Mouse (Mus musculus): ENCODE data around the gene Usp32. TPM values are rescaled to one million over a fixed set of nuclear protein-coding genes. Genes with fewer than 3 reads are reported as not detected.
A peak's percentile ranks its signal among the peaks of the same experiment; 100 is the strongest.

Gene Usp32
- polyA plus RNA-seq, 1 experiment, result 71.2 TPM

DNA sequence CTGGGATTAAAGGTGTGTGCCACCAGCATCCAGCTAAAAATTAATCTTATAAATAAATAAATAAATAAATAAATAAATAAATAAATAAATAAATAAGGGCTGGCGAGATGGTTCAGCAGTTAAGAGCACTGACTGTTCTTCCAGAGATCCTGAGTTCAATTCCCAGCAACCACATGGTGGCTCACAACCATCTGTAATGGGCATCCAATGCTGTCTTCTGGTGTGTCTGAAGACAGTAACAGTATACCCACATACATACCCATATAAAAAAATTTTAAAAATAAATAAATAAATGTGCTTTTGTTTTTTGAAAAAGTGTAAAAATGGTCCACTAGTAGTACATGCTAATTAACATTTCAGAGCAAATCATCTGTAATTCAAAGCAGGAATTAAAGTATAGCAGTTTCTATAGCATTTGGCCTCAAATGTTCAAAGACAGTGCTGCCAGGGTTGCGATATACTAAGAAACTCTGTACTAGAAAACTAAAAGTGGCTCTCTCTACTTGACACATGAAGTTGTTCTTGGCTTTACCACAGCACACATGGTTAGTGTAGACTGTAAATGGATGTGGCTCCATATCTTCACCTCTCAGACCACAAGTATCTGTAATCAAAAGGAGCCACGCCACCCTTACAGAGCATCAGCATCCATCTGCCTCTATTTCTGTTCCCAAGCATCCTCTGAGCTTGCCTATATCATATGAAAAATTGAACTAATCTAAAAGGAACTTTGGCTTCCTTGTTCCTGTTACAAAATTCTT, 23.7 kb downstream of the Usp32 start:
- Histone ChIP-seq H3K4me1 (ENCODE audit: control insufficient read depth, insufficient read depth, low read length) (no peaks in the 10 kb centered on the region), H3K4me3 (ENCODE audit: low read depth, low read length) (no peak overlapping the region), H3K36me3 (ENCODE audit: control insufficient read depth, insufficient read depth, low read length, poor library complexity, severe bottlenecking) (no peaks in the 10 kb centered on the region), H3K27me3 (ENCODE audit: control insufficient read depth, insufficient read depth, low read length, poor library complexity, severe bottlenecking) (no peaks in the 10 kb centered on the region), H3K27ac (ENCODE audit: insufficient read depth, low read length) (no peak overlapping the region), H3K9me3 (replicated peaks; ENCODE audit: control insufficient read depth, insufficient read depth, low read length, poor library complexity, severe bottlenecking) (no peaks in the 10 kb centered on the region), H3K9ac (ENCODE audit: low read depth, poor library complexity, severe bottlenecking) (no peak overlapping the region)
- TF ChIP-seq EP300 (IDR thresholded peaks at IDR 0.05; ENCODE audit: insufficient read depth, low read depth, low read length) (no peak), CTCF (IDR thresholded peaks at IDR 0.05; ENCODE audit: low read depth, low read length) (no peak)

DNA sequence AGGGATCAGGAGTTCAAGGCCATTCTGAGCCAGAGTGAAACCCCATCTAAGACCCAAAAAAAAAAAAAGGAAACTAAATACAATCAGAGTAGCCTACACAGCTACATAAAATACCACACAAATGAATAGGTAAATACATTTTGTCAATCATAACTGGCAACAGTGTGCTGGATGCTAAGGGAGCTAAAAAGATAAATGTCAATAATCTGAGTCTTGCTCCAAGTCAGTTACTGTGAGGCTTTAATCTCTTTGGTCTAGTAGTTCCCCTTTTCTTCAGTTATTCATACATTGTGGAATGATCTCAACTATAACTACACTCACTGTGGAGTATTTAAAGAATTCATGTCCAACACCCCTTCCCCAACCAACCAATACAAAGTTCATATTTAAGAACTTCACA, 30.0 kb downstream of the Usp32 start:
- no peaks in the 10 kb centered on the region for H3K36me3 ChIP-seq (ENCODE audit: control insufficient read depth, insufficient read depth, low read length, poor library complexity, severe bottlenecking)
- no peak for TF ChIP-seq CTCF (IDR thresholded peaks at IDR 0.05; ENCODE audit: low read depth, low read length)
- no peak for TF ChIP-seq EP300 (IDR thresholded peaks at IDR 0.05; ENCODE audit: insufficient read depth, low read depth, low read length)
- no peak for TF ChIP-seq POLR2A (IDR thresholded peaks at IDR 0.05; ENCODE audit: insufficient read depth, low read length)
- H3K9ac ChIP-seq (ENCODE audit: low read depth, poor library complexity, severe bottlenecking), result no peak overlapping the region
- H3K4me3 ChIP-seq (ENCODE audit: low read depth, low read length), result no peak overlapping the region
- H3K27ac ChIP-seq (ENCODE audit: insufficient read depth, low read length), result no peak overlapping the region
- H3K4me1 ChIP-seq (ENCODE audit: control insufficient read depth, insufficient read depth, low read length), result no peaks in the 10 kb centered on the region
- no peaks in the 10 kb centered on the region for H3K27me3 ChIP-seq (ENCODE audit: control insufficient read depth, insufficient read depth, low read length, poor library complexity, severe bottlenecking)
- H3K9me3 ChIP-seq (replicated peaks; ENCODE audit: control insufficient read depth, insufficient read depth, low read length, poor library complexity, severe bottlenecking), result no peaks in the 10 kb centered on the region

DNA sequence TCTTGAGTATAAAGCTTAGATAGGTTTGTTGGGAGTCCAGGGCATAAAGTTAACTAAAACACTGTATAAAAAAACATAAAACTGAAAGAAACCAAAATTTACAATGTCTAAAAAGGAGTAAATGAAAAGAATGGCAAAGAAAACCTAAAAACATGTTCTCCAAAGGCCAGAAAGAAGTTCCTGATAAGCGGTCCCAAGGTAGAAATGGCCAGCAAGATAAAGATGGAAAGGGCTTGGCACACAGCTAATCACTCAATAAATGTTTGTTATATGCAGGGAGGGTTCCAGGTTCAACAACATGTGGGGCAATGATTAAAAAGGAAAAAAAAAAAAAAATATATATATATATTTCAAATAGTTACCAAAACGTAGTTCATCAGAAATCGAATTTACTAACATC, 32.7 kb downstream of the Usp32 start:
- no peak overlapping the region for H3K4me3 ChIP-seq (ENCODE audit: low read depth, low read length)
- no peaks in the 10 kb centered on the region for H3K4me1 ChIP-seq (ENCODE audit: control insufficient read depth, insufficient read depth, low read length)
- H3K9ac ChIP-seq (ENCODE audit: low read depth, poor library complexity, severe bottlenecking), result no peak overlapping the region
- TF ChIP-seq CTCF (IDR thresholded peaks at IDR 0.05; ENCODE audit: low read depth, low read length) (no peak), POLR2A (IDR thresholded peaks at IDR 0.05; ENCODE audit: insufficient read depth, low read length) (no peak), EP300 (IDR thresholded peaks at IDR 0.05; ENCODE audit: insufficient read depth, low read depth, low read length) (no peak)
- H3K36me3 ChIP-seq (ENCODE audit: control insufficient read depth, insufficient read depth, low read length, poor library complexity, severe bottlenecking), result no peaks in the 10 kb centered on the region
- no peaks in the 10 kb centered on the region for H3K9me3 ChIP-seq (replicated peaks; ENCODE audit: control insufficient read depth, insufficient read depth, low read length, poor library complexity, severe bottlenecking)
- no peak overlapping the region for H3K27ac ChIP-seq (ENCODE audit: insufficient read depth, low read length)
- no peaks in the 10 kb centered on the region for H3K27me3 ChIP-seq (ENCODE audit: control insufficient read depth, insufficient read depth, low read length, poor library complexity, severe bottlenecking)

DNA sequence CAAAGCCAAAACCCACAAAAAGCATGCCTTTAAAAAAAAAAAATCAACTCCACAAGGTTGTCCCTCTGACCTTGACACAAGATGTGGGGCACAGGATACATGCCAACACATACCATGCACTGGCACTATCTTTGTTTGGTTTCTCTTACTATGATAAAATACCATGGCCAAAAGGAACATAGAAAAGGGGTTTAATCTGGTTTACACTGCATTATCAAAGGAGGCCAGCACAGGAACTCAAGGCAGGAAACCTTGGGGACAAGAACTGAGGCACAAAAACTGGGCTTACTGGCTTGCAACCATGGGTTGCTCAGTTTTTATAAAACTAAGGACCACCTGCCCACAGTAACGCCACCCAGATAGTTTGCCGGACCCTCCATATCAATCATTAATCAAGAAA, 34.1 kb downstream of the Usp32 start:
- Histone ChIP-seq H3K4me3 (ENCODE audit: low read depth, low read length) (no peak overlapping the region), H3K36me3 (ENCODE audit: control insufficient read depth, insufficient read depth, low read length, poor library complexity, severe bottlenecking) (no peaks in the 10 kb centered on the region), H3K27ac (ENCODE audit: insufficient read depth, low read length) (no peak overlapping the region), H3K27me3 (ENCODE audit: control insufficient read depth, insufficient read depth, low read length, poor library complexity, severe bottlenecking) (no peaks in the 10 kb centered on the region), H3K9me3 (replicated peaks; ENCODE audit: control insufficient read depth, insufficient read depth, low read length, poor library complexity, severe bottlenecking) (no peaks in the 10 kb centered on the region), H3K9ac (ENCODE audit: low read depth, poor library complexity, severe bottlenecking) (no peak overlapping the region), H3K4me1 (ENCODE audit: control insufficient read depth, insufficient read depth, low read length) (no peaks in the 10 kb centered on the region)
- no peak for TF ChIP-seq POLR2A (IDR thresholded peaks at IDR 0.05; ENCODE audit: insufficient read depth, low read length)
- no peak for TF ChIP-seq EP300 (IDR thresholded peaks at IDR 0.05; ENCODE audit: insufficient read depth, low read depth, low read length)
- no peak for TF ChIP-seq CTCF (IDR thresholded peaks at IDR 0.05; ENCODE audit: low read depth, low read length)

DNA sequence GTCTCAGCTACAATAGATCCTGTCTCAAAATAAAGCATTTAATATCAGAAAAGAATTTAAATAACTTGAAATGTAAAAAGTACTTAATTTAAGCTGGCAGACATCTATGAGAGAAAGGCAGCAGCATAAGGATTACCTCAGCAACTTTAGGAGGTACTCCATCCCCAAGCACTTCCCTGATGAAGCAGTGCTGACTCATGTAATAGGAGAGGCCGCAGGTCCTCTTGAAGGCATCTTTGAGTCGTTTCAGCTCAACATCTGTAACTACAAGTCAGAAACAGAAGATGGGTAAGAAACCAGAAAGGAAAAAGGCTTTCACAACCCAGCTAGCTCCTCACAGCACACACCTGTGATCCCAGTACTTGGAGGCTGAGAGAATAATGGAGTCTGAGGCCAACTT, 36.2 kb downstream of the Usp32 start:
- Histone ChIP-seq H3K9ac (ENCODE audit: low read depth, poor library complexity, severe bottlenecking) (no peak overlapping the region), H3K9me3 (replicated peaks; ENCODE audit: control insufficient read depth, insufficient read depth, low read length, poor library complexity, severe bottlenecking) (no peaks in the 10 kb centered on the region), H3K27me3 (ENCODE audit: control insufficient read depth, insufficient read depth, low read length, poor library complexity, severe bottlenecking) (no peaks in the 10 kb centered on the region), H3K27ac (ENCODE audit: insufficient read depth, low read length) (no peak overlapping the region), H3K4me3 (ENCODE audit: low read depth, low read length) (no peak overlapping the region), H3K4me1 (ENCODE audit: control insufficient read depth, insufficient read depth, low read length) (no peaks in the 10 kb centered on the region), H3K36me3 (ENCODE audit: control insufficient read depth, insufficient read depth, low read length, poor library complexity, severe bottlenecking) (no peaks in the 10 kb centered on the region)
- TF ChIP-seq POLR2A (IDR thresholded peaks at IDR 0.05; ENCODE audit: insufficient read depth, low read length), result no peak
- TF ChIP-seq EP300 (IDR thresholded peaks at IDR 0.05; ENCODE audit: insufficient read depth, low read depth, low read length), result no peak
- no peak for TF ChIP-seq CTCF (IDR thresholded peaks at IDR 0.05; ENCODE audit: low read depth, low read length)

DNA sequence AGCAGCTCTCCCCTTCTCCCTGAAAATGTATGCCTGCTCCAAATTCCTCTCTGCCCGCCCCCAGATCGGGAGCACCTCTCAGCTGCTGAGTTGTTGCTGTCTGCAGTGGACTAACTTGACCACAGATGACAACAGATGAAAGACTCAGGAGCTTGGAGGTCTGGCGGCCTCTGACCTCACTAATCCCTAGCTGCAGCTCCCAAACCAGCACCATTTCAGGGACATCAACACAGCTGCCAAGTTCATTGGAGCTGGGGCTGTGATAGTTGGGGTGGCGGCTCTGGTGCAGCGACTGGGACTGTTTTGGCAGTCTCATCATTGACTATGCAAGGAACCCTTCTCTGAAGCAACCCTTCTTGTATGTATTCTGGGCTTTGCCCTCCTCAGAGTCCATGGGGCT, 44.8 kb downstream of the Usp32 start:
- H3K4me1 ChIP-seq (ENCODE audit: control insufficient read depth, insufficient read depth, low read length), result no peaks in the 10 kb centered on the region
- TF ChIP-seq EP300 (IDR thresholded peaks at IDR 0.05; ENCODE audit: insufficient read depth, low read depth, low read length) (no peak), CTCF (IDR thresholded peaks at IDR 0.05; ENCODE audit: low read depth, low read length) (no peak), POLR2A (IDR thresholded peaks at IDR 0.05; ENCODE audit: insufficient read depth, low read length) (no peak)
- no peaks in the 10 kb centered on the region for H3K27me3 ChIP-seq (ENCODE audit: control insufficient read depth, insufficient read depth, low read length, poor library complexity, severe bottlenecking)
- peak overlapping the region; percentile 40 for H3K4me3 ChIP-seq (ENCODE audit: low read depth, low read length)
- H3K9ac ChIP-seq (ENCODE audit: low read depth, poor library complexity, severe bottlenecking), result no peak overlapping the region
- no peak overlapping the region for H3K27ac ChIP-seq (ENCODE audit: insufficient read depth, low read length)
- H3K9me3 ChIP-seq (replicated peaks; ENCODE audit: control insufficient read depth, insufficient read depth, low read length, poor library complexity, severe bottlenecking), result no peaks in the 10 kb centered on the region
- H3K36me3 ChIP-seq (ENCODE audit: control insufficient read depth, insufficient read depth, low read length, poor library complexity, severe bottlenecking), result no peaks in the 10 kb centered on the region

Measured in ES-Bruce4 (cell line).